Comparison of ENCODE assay signal across 8 mouse cellular contexts in genomic region chr3:32509496-32510374, GRCm38 (mm10). TPM values are rescaled to one million over a fixed set of nuclear protein-coding genes. Genes with fewer than 3 reads are reported as not detected.
DNase-seq lines count a peak whose midpoint lies in the region; ATAC-seq and TF ChIP-seq lines count a peak whose summit lies in the region.

Zfp639 (plus strand) TSS chr3:32510259.

- 6% methylated on average over 24 of the region's 24 CpGs for WGBS in intestine, embryonic 14.5 days

- peaks cover 8% of the 10 kb centered on the region for H3K4me1 ChIP-seq in testis, adult 2 months (ENCODE audit: control insufficient read depth, insufficient read depth, low read length)
- peaks cover 16% of the 10 kb centered on the region for H3K4me1 ChIP-seq in bone marrow macrophage, adult 2 months (ENCODE audit: control insufficient read depth, insufficient read depth, low read length)
- H3K4me1 ChIP-seq in intestine, embryonic 14.5 days (replicated peaks; ENCODE audit: control insufficient read depth, insufficient read depth, low read length): peaks cover 17% of the 10 kb centered on the region
- H3K4me1 ChIP-seq in megakaryocyte, embryonic 14.5 days: peaks cover 40% of the 10 kb centered on the region

- DNase-seq in testis, postnatal 14 days (ENCODE audit: low spot score): no peak
- DNase-seq in gastrocnemius, postnatal 14 days: no peak
- no peak for DNase-seq in intestine, embryonic 14.5 days (ENCODE audit: low spot score)
- no peak for DNase-seq in right cerebral cortex, postnatal 14 days
- no peak for DNase-seq in cerebellum, postnatal 4 days (ENCODE audit: low spot score in 2 of 2)

- H3K27me3 ChIP-seq in testis, adult 2 months (ENCODE audit: control insufficient read depth, insufficient read depth, low read length): no peaks in the 10 kb centered on the region
- no peaks in the 10 kb centered on the region for H3K27me3 ChIP-seq in intestine, embryonic 14.5 days (replicated peaks; ENCODE audit: control insufficient read depth, insufficient read depth, low read length)
- H3K27me3 ChIP-seq in megakaryocyte, embryonic 14.5 days (replicated peaks): peaks cover 2% of the 10 kb centered on the region

- peak within 1 kb of the TSS; percentile 87 for H3K4me3 ChIP-seq in testis, adult 2 months (ENCODE audit: control insufficient read depth, low read depth, low read length)
- H3K4me3 ChIP-seq in bone marrow macrophage, adult 2 months (ENCODE audit: insufficient read depth, low read length): peak within 1 kb of the TSS; percentile 85
- H3K4me3 ChIP-seq in intestine, embryonic 14.5 days (ENCODE audit: low read depth, low read length): peak within 1 kb of the TSS; percentile 87
- peak within 1 kb of the TSS; percentile 95 for H3K4me3 ChIP-seq in megakaryocyte, embryonic 14.5 days (replicated peaks)

- H3K27ac ChIP-seq in testis, adult 2 months (ENCODE audit: control insufficient read depth, insufficient read depth, low read depth, low read length): peak within 1 kb of the TSS; percentile 85
- peak within 1 kb of the TSS; percentile 64 for H3K27ac ChIP-seq in bone marrow macrophage, adult 2 months (ENCODE audit: insufficient read depth, low read depth, low read length)
- H3K27ac ChIP-seq in intestine, embryonic 14.5 days (ENCODE audit: low read depth): peak within 1 kb of the TSS; percentile 55

- H3K4me2 ChIP-seq in intestine, embryonic 14.5 days (ENCODE audit: low read length): peak within 1 kb of the TSS; percentile 84

- ATAC-seq in intestine, embryonic 14.5 days (replicated peaks; ENCODE audit: low FRiP score, low TSS enrichment, low read depth): no peak; the same call in 1 of the 2 replicates

- H3K9me3 ChIP-seq in intestine, embryonic 14.5 days (ENCODE audit: control insufficient read depth, low read length): no peaks in the 10 kb centered on the region
- no peaks in the 10 kb centered on the region for H3K9me3 ChIP-seq in megakaryocyte, embryonic 14.5 days

- no peak for TF ChIP-seq CTCF in testis, adult 2 months (IDR thresholded peaks at IDR 0.05; ENCODE audit: control insufficient read depth, insufficient read depth, insufficient replicate concordance, low read depth, low read length)
- TF ChIP-seq CTCF in bone marrow macrophage, adult 2 months (IDR thresholded peaks at IDR 0.05; ENCODE audit: low read depth, low read length): peak; percentile 8; the same call in 1 of the 2 replicates

- intact Hi-C loops in gastrocnemius, postnatal 14 days (cut with DNase I; ENCODE audit: low total_unique reads): loop anchor here (2.0 kb wide), 1 partner anchor 177 kb away; no protein-coding TSS in a partner anchor

- H3K9ac ChIP-seq in intestine, embryonic 14.5 days (ENCODE audit: low read length): peak within 1 kb of the TSS; percentile 95

- H3K36me3 ChIP-seq in testis, adult 2 months (ENCODE audit: control insufficient read depth, insufficient read depth, low read length): no peaks in the 10 kb centered on the region
- H3K36me3 ChIP-seq in intestine, embryonic 14.5 days (ENCODE audit: control insufficient read depth, insufficient read depth, low read length): peaks cover 15% of the 10 kb centered on the region
- H3K36me3 ChIP-seq in megakaryocyte, embryonic 14.5 days (replicated peaks; ENCODE audit: low read length): peaks cover 18% of the 10 kb centered on the region

- TF ChIP-seq POLR2A in testis, adult 2 months (IDR thresholded peaks at IDR 0.05; ENCODE audit: control insufficient read depth, low read depth, low read length): no peak
- TF ChIP-seq POLR2A in bone marrow macrophage, adult 2 months (IDR thresholded peaks at IDR 0.05; ENCODE audit: borderline replicate concordance, low read depth, low read length): no peak

RNA-seq across cellular contexts. Expression of gene Zfp639, which starts in this region (rescaled TPM):
- 29.0 and 30.5 TPM in 2 replicates for polyA plus RNA-seq in testis, adult 2 months (2012; rRNA removed)
- polyA plus RNA-seq in bone marrow macrophage, adult 2 months (2012; ENCODE audit: insufficient read depth, insufficient read length, missing spikeins): 30.6 and 33.8 TPM in 2 replicates
- 10 to 100 TPM; 17.9 to 19.8 TPM for total RNA-seq in gastrocnemius, postnatal 14 days (2021)
- 40.9 and 44.8 TPM in 2 replicates for polyA plus RNA-seq in intestine, embryonic 14.5 days (2014; fragmentation: Nextera tagmentation; extraction: Ambion mirVana)
- polyA plus RNA-seq in megakaryocyte, embryonic 14.5 days (2012; ENCODE audit: insufficient read depth, low replicate concordance): 2.3 TPM in 1 of 2 replicates, not detected in the other
